Mouse (Mus musculus) forebrain, embryonic 16.5 days (tissue): Measurements from ENCODE around the gene Pgp. TPM values are rescaled to one million over a fixed set of nuclear protein-coding genes. Genes with fewer than 3 reads are reported as not detected.

Source experiments
- ATAC-seq: fragments of 200-750 bp; cut with Nextera tagmentation; 2 replicates; pipeline ENCODE4 v1.8.0; 2017; ENCODE audit warnings: mild to moderate bottlenecking, moderate library complexity
- H3K27ac ChIP-seq: fragments of 300-500 bp; sonication (generic); 2 replicates; pipeline ENCODE4 v1.5.1; 2014; ENCODE audit warnings: low read length, control low read depth
- H3K27me3 ChIP-seq: fragments of 300-500 bp; sonication (generic); replicated peaks from 2 replicates; pipeline ENCODE4 v1.6.1; 2014; ENCODE audit warnings: low read length; ENCODE audit not compliant: control insufficient read depth, insufficient read depth
- H3K36me3 ChIP-seq: fragments of 300-500 bp; sonication (generic); 2 replicates; pipeline ENCODE4 v1.6.1; 2014; ENCODE audit not compliant: control insufficient read depth, insufficient read depth
- H3K4me1 ChIP-seq: fragments of 300-500 bp; sonication (generic); replicated peaks from 2 replicates; pipeline ENCODE4 v1.6.1; 2014; ENCODE audit warnings: low read length; ENCODE audit not compliant: control insufficient read depth, insufficient read depth
- H3K4me2 ChIP-seq: fragments of 300-500 bp; sonication (generic); 2 replicates; pipeline ENCODE4 v1.6.1; 2014; ENCODE audit warnings: mild to moderate bottlenecking, low read length, control low read depth
- H3K4me3 ChIP-seq: fragments of 300-500 bp; sonication (generic); replicated peaks from 2 replicates; pipeline ENCODE4 v1.5.1; 2014; ENCODE audit warnings: mild to moderate bottlenecking, low read length, control low read depth
- H3K9ac ChIP-seq: fragments of 300-500 bp; sonication (generic); replicated peaks from 2 replicates; pipeline ENCODE4 v1.6.1; 2014; ENCODE audit warnings: low read depth, low read length, control low read depth
- H3K9me3 ChIP-seq: fragments of 300-500 bp; sonication (generic); 2 replicates; pipeline ENCODE4 v1.6.1; 2016; ENCODE audit warnings: low read length; ENCODE audit not compliant: control insufficient read depth
- WGBS: fragments of 180-500 bp; shearing (Covaris S2); extraction: QIAGEN DNeasy Blood & Tissue Kit; methylation state at CpG from one replicate; pipeline ENCODE4 v1.1.7; 2014; 5-methylcytosine and 5-hydroxymethylcytosine counted together
- polyA plus RNA-seq: library from polyadenylated mRNA; unstranded; fragments of >200 nt; fragmentation: Nextera tagmentation; extraction: Ambion mirVana; gene quantifications from 2 replicates; pipeline ENCODE4 v1.2.1, GENCODE M21; 2015

Pgp gene
- polyA plus RNA-seq, 1 experiment from 2014 or later, result 54.0 TPM

GRCm38 (mm10) chr17:24478663-24479380 is 8.6 kb downstream of the Pgp start, which contains the start of gene Mlst8:
Gene Mlst8 (minus strand): TSS chr17:24479078.
- peaks cover 9% of the 10 kb centered on the region for H3K36me3 ChIP-seq
- no peaks in the 10 kb centered on the region for H3K27me3 ChIP-seq
- WGBS, result under 1% methylated on average over 48 of the region's 48 CpGs
- ATAC-seq, result peak; percentile 96
- peaks cover 12% of the 10 kb centered on the region for H3K4me1 ChIP-seq
- peak within 1 kb of the TSS; percentile 93 for H3K9ac ChIP-seq
- H3K27ac ChIP-seq, result peak within 1 kb of the TSS; percentile 97
- no peaks in the 10 kb centered on the region for H3K9me3 ChIP-seq
- H3K4me2 ChIP-seq, result peak within 1 kb of the TSS; percentile 76
- peak within 1 kb of the TSS; percentile 79 for H3K4me3 ChIP-seq

- Histone ChIP-seq H3K4me3 (peak overlapping the region; percentile 79), H3K36me3 (peaks cover 9% of the 10 kb centered on the region), H3K27me3 (no peaks in the 10 kb centered on the region), H3K27ac (no peak overlapping the region; the same call in 1 of the 2 replicates), H3K4me1 (peaks cover 12% of the 10 kb centered on the region), H3K9ac (no peak overlapping the region), H3K4me2 (peak overlapping the region; percentile 48), H3K9me3 (no peaks in the 10 kb centered on the region)
- 24% methylated on average over 1 of the region's 1 CpGs for WGBS
- no peak for ATAC-seq
These were observed 9.2 kb downstream of the Pgp start for GRCm38 (mm10) chr17:24479431-24479830.

- WGBS, result 45% methylated on average over 3 of the region's 3 CpGs
- Histone ChIP-seq H3K27ac (no peak overlapping the region), H3K4me2 (no peak overlapping the region), H3K4me3 (no peak overlapping the region), H3K36me3 (peaks cover 9% of the 10 kb centered on the region), H3K27me3 (no peaks in the 10 kb centered on the region), H3K9me3 (no peaks in the 10 kb centered on the region), H3K4me1 (peaks cover 15% of the 10 kb centered on the region), H3K9ac (no peak overlapping the region)
- no peak for ATAC-seq
These were observed 10.1 kb downstream of the Pgp start for GRCm38 (mm10) chr17:24480201-24480826.

- 94% methylated on average over 20 of the region's 20 CpGs for WGBS
- no peaks in the 10 kb centered on the region for H3K27me3 ChIP-seq
- H3K9ac ChIP-seq, result no peak overlapping the region
- H3K27ac ChIP-seq, result no peak overlapping the region
- no peak overlapping the region for H3K4me3 ChIP-seq
- peaks cover 18% of the 10 kb centered on the region for H3K4me1 ChIP-seq
- ATAC-seq, result no peak
- H3K9me3 ChIP-seq, result no peaks in the 10 kb centered on the region
- H3K4me2 ChIP-seq, result no peak overlapping the region
- H3K36me3 ChIP-seq, result 0 out of 2 replicates have a peak, but pooled peaks cover 2% of the 10 kb centered on the region
These were observed 11.0 kb downstream of the Pgp start for GRCm38 (mm10) chr17:24481027-24481815.

GRCm38 (mm10) chr17:24483495-24483894 is 13.3 kb downstream of the Pgp start:
- no peak overlapping the region for H3K4me2 ChIP-seq
- H3K27me3 ChIP-seq, result no peaks in the 10 kb centered on the region
- no peak overlapping the region for H3K4me3 ChIP-seq
- 94% methylated on average over 3 of the region's 3 CpGs for WGBS
- no peak for ATAC-seq
- no peaks in the 10 kb centered on the region for H3K9me3 ChIP-seq
- H3K27ac ChIP-seq, result no peak overlapping the region
- peaks cover 14% of the 10 kb centered on the region for H3K4me1 ChIP-seq
- no peak overlapping the region for H3K9ac ChIP-seq
- H3K36me3 ChIP-seq, result no peaks in the 10 kb centered on the region

GRCm38 (mm10) chr17:24485090-24485860 is 15.1 kb downstream of the Pgp start:
- H3K27me3 ChIP-seq, result no peaks in the 10 kb centered on the region
- H3K9ac ChIP-seq, result peak overlapping the region; percentile 31; the same call in 1 of the 2 replicates
- H3K9me3 ChIP-seq, result no peaks in the 10 kb centered on the region
- H3K4me2 ChIP-seq, result no peak overlapping the region
- WGBS, result 45% methylated on average over 11 of the region's 11 CpGs
- H3K27ac ChIP-seq, result peak overlapping the region; percentile 19; the same call in 1 of the 2 replicates
- peak; percentile 14; the same call in 1 of the 2 replicates for ATAC-seq
- no peaks in the 10 kb centered on the region for H3K36me3 ChIP-seq
- H3K4me3 ChIP-seq, result no peak overlapping the region
- H3K4me1 ChIP-seq, result peaks cover 24% of the 10 kb centered on the region

GRCm38 (mm10) chr17:24488186-24488661 is 18.0 kb downstream of the Pgp start, which contains the start of gene Caskin1:
Gene Caskin1 (plus strand): TSS chr17:24488601.
- H3K27ac ChIP-seq, result peak within 1 kb of the TSS; percentile 91
- no peaks in the 10 kb centered on the region for H3K9me3 ChIP-seq
- peak within 1 kb of the TSS; percentile 83 for H3K4me2 ChIP-seq
- peak within 1 kb of the TSS; percentile 94 for H3K4me3 ChIP-seq
- H3K4me1 ChIP-seq, result peaks cover 28% of the 10 kb centered on the region
- peak; percentile 63 for ATAC-seq
- no peaks in the 10 kb centered on the region for H3K36me3 ChIP-seq
- WGBS, result under 1% methylated on average over 43 of the region's 45 CpGs
- H3K9ac ChIP-seq, result peak within 1 kb of the TSS; percentile 97
- no peaks in the 10 kb centered on the region for H3K27me3 ChIP-seq

- ATAC-seq, result peak; percentile 79
- WGBS, result 0% methylated on average over 54 of the region's 81 CpGs
- H3K36me3 ChIP-seq, result no peaks in the 10 kb centered on the region
- peak overlapping the region; percentile 97 for H3K9ac ChIP-seq
- peak overlapping the region; percentile 91 for H3K27ac ChIP-seq
- H3K4me1 ChIP-seq, result peaks cover 28% of the 10 kb centered on the region
- peak overlapping the region; percentile 94 for H3K4me3 ChIP-seq
- no peaks in the 10 kb centered on the region for H3K27me3 ChIP-seq
- H3K9me3 ChIP-seq, result no peaks in the 10 kb centered on the region
- peak overlapping the region; percentile 83 for H3K4me2 ChIP-seq
These were observed 18.6 kb downstream of the Pgp start for GRCm38 (mm10) chr17:24488662-24489264.
